Mouse (Mus musculus) hindbrain, embryonic 14.5 days (tissue): ENCODE results near the gene Olfr1195. TPM values are rescaled to one million over a fixed set of nuclear protein-coding genes. Genes with fewer than 3 reads are reported as not detected.
"Not testable (repeated sequence)": the region's sequence is repeated elsewhere in the genome, so short reads cannot be mapped to it uniquely, and the experiment has no call there.

Source experiments
- ATAC-seq: fragments of 200-750 bp; cut with Nextera tagmentation; 2 replicates; pipeline ENCODE4 v1.8.0; 2017; ENCODE audit warnings: moderate number of reproducible peaks, mild to moderate bottlenecking, moderate TSS enrichment, moderate library complexity; ENCODE audit not compliant: low FRiP score
- DNase-seq: peaks from one replicate; pipeline ENCODE4 v3.0.0-alpha.2; 2015; ENCODE audit warnings: low spot score
- H3K27ac ChIP-seq: fragments of 300-500 bp; sonication (generic); 2 replicates; pipeline ENCODE4 v1.5.1; 2014; ENCODE audit warnings: mild to moderate bottlenecking, moderate library complexity
- H3K27me3 ChIP-seq: fragments of 300-500 bp; sonication (generic); 2 replicates; pipeline ENCODE4 v1.6.1; 2014; ENCODE audit warnings: mild to moderate bottlenecking, low read length, mixed read lengths; ENCODE audit not compliant: control insufficient read depth, insufficient read depth
- H3K36me3 ChIP-seq: fragments of 300-500 bp; sonication (generic); replicated peaks from 2 replicates; pipeline ENCODE4 v1.6.1; 2014; ENCODE audit not compliant: control insufficient read depth, insufficient read depth
- H3K4me1 ChIP-seq: fragments of 300-500 bp; sonication (generic); replicated peaks from 2 replicates; pipeline ENCODE4 v1.6.1; 2014; ENCODE audit warnings: antibody characterized with exemption, low read length, mixed read lengths; ENCODE audit not compliant: control insufficient read depth, insufficient read depth
- H3K4me2 ChIP-seq: fragments of 300-500 bp; sonication (generic); replicated peaks from 2 replicates; pipeline ENCODE4 v1.6.1; 2014; ENCODE audit warnings: mild to moderate bottlenecking, moderate library complexity
- H3K4me3 ChIP-seq: fragments of 300-500 bp; sonication (generic); replicated peaks from 2 replicates; pipeline ENCODE4 v1.5.1; 2014; ENCODE audit warnings: mild to moderate bottlenecking, low read length
- H3K9ac ChIP-seq: fragments of 300-500 bp; sonication (generic); 2 replicates; pipeline ENCODE4 v1.6.1; 2014
- H3K9me3 ChIP-seq: fragments of 300-500 bp; sonication (generic); 2 replicates; pipeline ENCODE4 v1.6.1; 2016; ENCODE audit warnings: low read length; ENCODE audit not compliant: control insufficient read depth
- WGBS: fragments of 180-500 bp; shearing (Covaris S2); extraction: QIAGEN DNeasy Blood & Tissue Kit; methylation state at CpG from one replicate; pipeline ENCODE4 v1.1.7; 2014; 5-methylcytosine and 5-hydroxymethylcytosine counted together
- polyA plus RNA-seq: library from polyadenylated mRNA; unstranded; fragments of >200 nt; fragmentation: Nextera tagmentation; extraction: Ambion mirVana; gene quantifications from 2 replicates; pipeline ENCODE4 v1.2.1, GENCODE M21; 2014

Gene Olfr1195
- not detected in 2 replicates for polyA plus RNA-seq

GRCm38 (mm10) chr2:88689087-88689486 is at the start of gene Olfr1195:
TSS of gene Olfr1195 (minus strand) at chr2:88689187.
- Histone ChIP-seq H3K27me3 (no peaks in the 10 kb centered on the region), H3K9me3 (no peaks in the 10 kb centered on the region), H3K9ac (no peak within 1 kb of the TSS), H3K4me2 (no peak within 1 kb of the TSS), H3K27ac (no peak within 1 kb of the TSS), H3K4me3 (no peak within 1 kb of the TSS), H3K4me1 (no peaks in the 10 kb centered on the region), H3K36me3 (no peaks in the 10 kb centered on the region)
- ATAC-seq (no peak), DNase-seq (no peak)

GRCm38 (mm10) chr2:88732266-88732665 is 43.3 kb upstream of the Olfr1195 start, which contains the start of gene Olfr1197:
TSS of gene Olfr1197 (minus strand) at chr2:88732366.
- H3K4me2 ChIP-seq = no peak within 1 kb of the TSS
- no peak within 1 kb of the TSS for H3K9ac ChIP-seq
- WGBS = 91% methylated on average over 1 of the region's 1 CpGs
- no peaks in the 10 kb centered on the region for H3K9me3 ChIP-seq
- ATAC-seq = no peak
- H3K4me1 ChIP-seq = no peaks in the 10 kb centered on the region
- no peaks in the 10 kb centered on the region for H3K36me3 ChIP-seq
- H3K27me3 ChIP-seq = no peaks in the 10 kb centered on the region
- no peak within 1 kb of the TSS for H3K27ac ChIP-seq
- no peak within 1 kb of the TSS for H3K4me3 ChIP-seq
- DNase-seq = no peak

- ATAC-seq = no peak
- no peaks in the 10 kb centered on the region for H3K27me3 ChIP-seq
- H3K9me3 ChIP-seq = no peaks in the 10 kb centered on the region
- H3K27ac ChIP-seq = no peak within 1 kb of the TSS
- WGBS = 91% methylated on average over 2 of the region's 2 CpGs
- DNase-seq = no peak
- H3K9ac ChIP-seq = no peak within 1 kb of the TSS
- no peak within 1 kb of the TSS for H3K4me2 ChIP-seq
- H3K36me3 ChIP-seq = no peaks in the 10 kb centered on the region
- no peaks in the 10 kb centered on the region for H3K4me1 ChIP-seq
- H3K4me3 ChIP-seq = no peak within 1 kb of the TSS
These were observed 15.5 kb upstream of the Olfr1195 start, which contains the start of gene Olfr1196 for GRCm38 (mm10) chr2:88704497-88704896. TSS of gene Olfr1196 (minus strand) at chr2:88704597.

GRCm38 (mm10) chr2:88675328-88675727 is 13.7 kb downstream of the Olfr1195 start, which contains the start of gene Olfr1193:
TSS of gene Olfr1193 (plus strand) at chr2:88675628.
- not testable (repeated sequence) for H3K36me3 ChIP-seq, H3K27ac ChIP-seq, ATAC-seq

GRCm38 (mm10) chr2:88648209-88648608 is 40.8 kb downstream of the Olfr1195 start, which contains the start of gene Olfr1192-ps1:
TSS of gene Olfr1192-ps1 (plus strand) at chr2:88648509.
- ATAC-seq (no peak), DNase-seq (no peak)
- Histone ChIP-seq H3K9ac (no peak within 1 kb of the TSS), H3K27ac (no peak within 1 kb of the TSS), H3K4me1 (no peaks in the 10 kb centered on the region), H3K36me3 (no peaks in the 10 kb centered on the region), H3K27me3 (no peaks in the 10 kb centered on the region), H3K9me3 (no peaks in the 10 kb centered on the region), H3K4me3 (no peak within 1 kb of the TSS), H3K4me2 (no peak within 1 kb of the TSS)
- WGBS = 46% methylated on average over 1 of the region's 1 CpGs

More at GRCm38 (mm10) chr2:88675328-88675727, 13.7 kb downstream of the Olfr1195 start, which contains the start of gene Olfr1193:
- H3K9ac ChIP-seq, H3K4me1 ChIP-seq, DNase-seq, H3K27me3 ChIP-seq, H3K4me3 ChIP-seq, H3K4me2 ChIP-seq, H3K9me3 ChIP-seq: not testable (repeated sequence)

- H3K9ac ChIP-seq, DNase-seq, H3K9me3 ChIP-seq, ATAC-seq, H3K36me3 ChIP-seq, H3K4me1 ChIP-seq, H3K4me3 ChIP-seq, H3K4me2 ChIP-seq, H3K27me3 ChIP-seq, H3K27ac ChIP-seq: not testable (repeated sequence)
- WGBS = 87% methylated on average over 1 of the region's 1 CpGs
These were observed 48.7 kb downstream of the Olfr1195 start, which contains the start of gene Olfr1191-ps1 for GRCm38 (mm10) chr2:88640242-88640641. TSS of gene Olfr1191-ps1 (plus strand) at chr2:88640542.

Other genes with a start within 250 kb of the Olfr1195 start
- gene Gm13757, start 240.1 kb downstream of the Olfr1195 start, polyA plus RNA-seq = not detected in 2 replicates
- gene Olfr1183, start 234.3 kb downstream of the Olfr1195 start, polyA plus RNA-seq = not detected in 2 replicates
- gene Olfr1184, start 205.6 kb downstream of the Olfr1195 start, polyA plus RNA-seq = not detected in 2 replicates
- not detected in 2 replicates for gene Olfr1185-ps1, start 195.9 kb downstream of the Olfr1195 start, polyA plus RNA-seq
- gene Olfr1186, start 170.6 kb downstream of the Olfr1195 start, polyA plus RNA-seq = not detected in 2 replicates
- gene Olfr1188, start 132.3 kb downstream of the Olfr1195 start, polyA plus RNA-seq = not detected in 2 replicates
- not detected in 2 replicates for gene Olfr1189, start 102.7 kb downstream of the Olfr1195 start, polyA plus RNA-seq
- gene Olfr1191-ps1, start 48.6 kb downstream of the Olfr1195 start, polyA plus RNA-seq = not detected in 2 replicates
- not detected in 2 replicates for gene Olfr1192-ps1, start 40.7 kb downstream of the Olfr1195 start, polyA plus RNA-seq
- not detected in 2 replicates for gene Olfr1193, start 13.6 kb downstream of the Olfr1195 start, polyA plus RNA-seq
- not detected in 2 replicates for gene Olfr1196, start 15.4 kb upstream of the Olfr1195 start, polyA plus RNA-seq
- not detected in 2 replicates for gene Olfr1197, start 43.2 kb upstream of the Olfr1195 start, polyA plus RNA-seq
- not detected in 2 replicates for gene Olfr1198, start 62.2 kb upstream of the Olfr1195 start, polyA plus RNA-seq
- gene Olfr1199, start 71.3 kb upstream of the Olfr1195 start, polyA plus RNA-seq = not detected in 2 replicates
- gene Olfr1200, start 81.3 kb upstream of the Olfr1195 start, polyA plus RNA-seq = not detected in 2 replicates
- not detected in 2 replicates for gene Olfr1201, start 103.8 kb upstream of the Olfr1195 start, polyA plus RNA-seq
- gene Olfr1202, start 125.3 kb upstream of the Olfr1195 start, polyA plus RNA-seq = not detected in 2 replicates
- not detected in 2 replicates for gene Olfr1205, start 140.6 kb upstream of the Olfr1195 start, polyA plus RNA-seq
- gene Olfr1204, start 160.1 kb upstream of the Olfr1195 start, polyA plus RNA-seq = not detected in 2 replicates
- not detected in 2 replicates for gene Olfr1206, start 174.0 kb upstream of the Olfr1195 start, polyA plus RNA-seq
- gene Olfr1208, start 213.1 kb upstream of the Olfr1195 start, polyA plus RNA-seq = not detected in 2 replicates
- not detected in 2 replicates for gene Olfr1209, start 226.0 kb upstream of the Olfr1195 start, polyA plus RNA-seq
- not detected in 2 replicates for gene Olfr1211, start 248.9 kb upstream of the Olfr1195 start, polyA plus RNA-seq